17 mouse cellular contexts compared by ENCODE assay signal in the genomic region with DNA sequence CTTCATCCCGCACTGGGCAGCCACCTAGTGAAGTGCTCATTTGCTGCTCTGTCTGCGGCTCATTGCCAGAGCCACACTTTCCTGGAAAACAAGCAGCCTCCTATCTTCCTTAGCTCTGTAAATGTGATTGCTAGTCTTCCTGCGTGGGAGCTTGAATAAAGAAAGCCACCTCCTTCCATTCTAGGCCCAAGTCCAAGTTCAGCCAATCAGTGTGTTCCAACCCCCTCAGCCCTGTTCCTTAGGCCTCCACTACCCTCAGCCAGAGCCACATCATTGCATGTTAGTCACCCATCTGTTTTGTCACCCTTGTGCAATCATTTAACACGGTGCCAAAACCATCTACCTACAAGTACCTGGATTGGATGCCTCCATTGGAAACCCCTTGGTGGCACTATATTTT.
DNase-seq lines count a peak whose midpoint lies in the region; ATAC-seq and TF ChIP-seq lines count a peak whose summit lies in the region.
"Had no signal": no experiment of that assay in that cellular context is flagged by ENCODE, and none has a peak within 500 bp of the region (broad histone marks: within the 10 kb centered on the region; RNA-seq: fewer than 3 reads in every experiment).

No protein-coding gene starts in this region.

- no peaks in the 10 kb centered on the region for H3K9me3 ChIP-seq in heart, embryonic 12.5 days (replicated peaks)
- no peaks in the 10 kb centered on the region for H3K9me3 ChIP-seq in heart, embryonic 11.5 days (replicated peaks; ENCODE audit: control insufficient read depth, low read length)
- H3K9me3 ChIP-seq in neural tube, embryonic 15.5 days (replicated peaks): no peaks in the 10 kb centered on the region
- no peaks in the 10 kb centered on the region for H3K9me3 ChIP-seq in heart, embryonic 16.5 days (replicated peaks; ENCODE audit: control insufficient read depth, low read length)
- no peaks in the 10 kb centered on the region for H3K9me3 ChIP-seq in stomach, postnatal 0 days (ENCODE audit: control insufficient read depth, low read length)
- H3K9me3 ChIP-seq: embryonic facial prominence, embryonic 12.5 days; hindbrain, embryonic 12.5 days; lung, embryonic 15.5 days; midbrain, embryonic 13.5 days had no signal

- ATAC-seq in heart, embryonic 12.5 days (ENCODE audit: insufficient number of reproducible peaks, low FRiP score): peak; percentile 59; the same call in 1 of the 2 replicates
- ATAC-seq in heart, embryonic 11.5 days (replicated peaks; ENCODE audit: insufficient number of reproducible peaks, low FRiP score, low TSS enrichment): no peak
- 0 out of 2 replicates have a peak, but pooled peaks have one; percentile 21 for ATAC-seq in neural tube, embryonic 15.5 days (ENCODE audit: low FRiP score)
- no peak for ATAC-seq in heart, embryonic 16.5 days (replicated peaks; ENCODE audit: extremely low read depth, insufficient read depth, low FRiP score)
- peak; percentile 79 for ATAC-seq in stomach, postnatal 0 days (ENCODE audit: low FRiP score, low TSS enrichment)
- ATAC-seq: midbrain, embryonic 13.5 days had no signal

- no peaks in the 10 kb centered on the region for H3K36me3 ChIP-seq in heart, embryonic 12.5 days
- no peaks in the 10 kb centered on the region for H3K36me3 ChIP-seq in heart, embryonic 11.5 days (ENCODE audit: control insufficient read depth, insufficient read depth, low read length)
- H3K36me3 ChIP-seq in neural tube, embryonic 15.5 days: no peaks in the 10 kb centered on the region
- no peaks in the 10 kb centered on the region for H3K36me3 ChIP-seq in heart, embryonic 16.5 days (ENCODE audit: control insufficient read depth, insufficient read depth)
- no peaks in the 10 kb centered on the region for H3K36me3 ChIP-seq in stomach, postnatal 0 days (ENCODE audit: control insufficient read depth, insufficient read depth, low read length)
- H3K36me3 ChIP-seq: embryonic facial prominence, embryonic 12.5 days; hindbrain, embryonic 12.5 days; lung, embryonic 15.5 days; midbrain, embryonic 13.5 days had no signal

- H3K4me1 ChIP-seq in heart, embryonic 12.5 days (replicated peaks): peaks cover 34% of the 10 kb centered on the region
- H3K4me1 ChIP-seq in heart, embryonic 11.5 days (ENCODE audit: control insufficient read depth, insufficient read depth, low read length): no peaks in the 10 kb centered on the region
- peaks cover 8% of the 10 kb centered on the region; the same call in 1 of the 2 replicates for H3K4me1 ChIP-seq in neural tube, embryonic 15.5 days
- no peaks in the 10 kb centered on the region; the same call in 1 of the 2 replicates for H3K4me1 ChIP-seq in heart, embryonic 16.5 days (ENCODE audit: control insufficient read depth, insufficient read depth, low read length)
- no peaks in the 10 kb centered on the region for H3K4me1 ChIP-seq in stomach, postnatal 0 days (replicated peaks; ENCODE audit: control insufficient read depth, insufficient read depth)

- TF ChIP-seq CTCF in stomach, postnatal 0 days (IDR thresholded peaks at IDR 0.05; ENCODE audit: low read depth): no peak

- DNase-seq in neural tube, embryonic 10.5 days (ENCODE audit: extremely low spot score, low spot score): no peak
- DNase-seq in stomach, postnatal 0 days (ENCODE audit: low spot score): peak; percentile 28
- DNase-seq in spleen, adult 18-20 months: no peak
- DNase-seq in layer of hippocampus, adult 8-10 months (ENCODE audit: low spot score in 2 of 2): no peak
- DNase-seq: adrenal gland, adult 8-10 months; cerebellum, postnatal 36 days; gastrocnemius, postnatal 36 days; kidney, adult 9 months had no signal

- TF ChIP-seq EP300 in stomach, postnatal 0 days (optimal IDR thresholded peaks at IDR 0.05): no peak

- WGBS in heart, embryonic 12.5 days: 51% methylated on average over 4 of the region's 4 CpGs
- 55% methylated on average over 4 of the region's 4 CpGs for WGBS in heart, embryonic 11.5 days (ENCODE audit: insufficient replicate concordance)
- WGBS in neural tube, embryonic 15.5 days: 70% methylated on average over 4 of the region's 4 CpGs
- whole genome bisulfite sequencing in heart, embryonic 16.5 days: 58% methylated on average over 4 of the region's 4 CpGs
- WGBS in stomach, postnatal 0 days: 56% methylated on average over 4 of the region's 4 CpGs

- H3K27ac ChIP-seq in heart, embryonic 12.5 days (ENCODE audit: poor library complexity, severe bottlenecking): peak overlapping the region; percentile 57
- no peak overlapping the region for H3K27ac ChIP-seq in heart, embryonic 11.5 days (ENCODE audit: low read depth, low read length)
- H3K27ac ChIP-seq in neural tube, embryonic 15.5 days (replicated peaks): no peak overlapping the region
- peak overlapping the region; percentile 61 for H3K27ac ChIP-seq in heart, embryonic 16.5 days (ENCODE audit: low read length)
- 0 out of 2 replicates have a peak overlapping the region, but pooled peaks have one; percentile 40 for H3K27ac ChIP-seq in stomach, postnatal 0 days (replicated peaks)
- H3K27ac ChIP-seq: embryonic facial prominence, embryonic 12.5 days; hindbrain, embryonic 12.5 days; midbrain, embryonic 13.5 days had no signal

- no peaks in the 10 kb centered on the region for H3K27me3 ChIP-seq in heart, embryonic 12.5 days (replicated peaks)
- H3K27me3 ChIP-seq in heart, embryonic 11.5 days (ENCODE audit: control insufficient read depth, insufficient read depth, low read length): no peaks in the 10 kb centered on the region
- H3K27me3 ChIP-seq in neural tube, embryonic 15.5 days (replicated peaks): no peaks in the 10 kb centered on the region
- H3K27me3 ChIP-seq in heart, embryonic 16.5 days (ENCODE audit: control insufficient read depth, insufficient read depth, low read length): no peaks in the 10 kb centered on the region
- H3K27me3 ChIP-seq in stomach, postnatal 0 days (ENCODE audit: control insufficient read depth, insufficient read depth, low read length): no peaks in the 10 kb centered on the region
- H3K27me3 ChIP-seq: CH12.LX; embryonic facial prominence, embryonic 12.5 days; hindbrain, embryonic 12.5 days; lung, embryonic 15.5 days; midbrain, embryonic 13.5 days had no signal

- no peak overlapping the region for H3K4me2 ChIP-seq in heart, embryonic 12.5 days
- H3K4me2 ChIP-seq in heart, embryonic 11.5 days: no peak overlapping the region
- H3K4me2 ChIP-seq in neural tube, embryonic 15.5 days: no peak overlapping the region
- H3K4me2 ChIP-seq in heart, embryonic 16.5 days (ENCODE audit: low read depth, low read length): no peak overlapping the region
- no peak overlapping the region for H3K4me2 ChIP-seq in stomach, postnatal 0 days (replicated peaks; ENCODE audit: low read depth)
- H3K4me2 ChIP-seq: embryonic facial prominence, embryonic 12.5 days; hindbrain, embryonic 12.5 days; lung, embryonic 15.5 days; midbrain, embryonic 13.5 days had no signal

- no peak overlapping the region for H3K9ac ChIP-seq in heart, embryonic 12.5 days
- no peak overlapping the region for H3K9ac ChIP-seq in heart, embryonic 11.5 days (ENCODE audit: low read depth, low read length)
- no peak overlapping the region for H3K9ac ChIP-seq in neural tube, embryonic 15.5 days (replicated peaks)
- no peak overlapping the region for H3K9ac ChIP-seq in heart, embryonic 16.5 days (ENCODE audit: low read length)
- no peak overlapping the region for H3K9ac ChIP-seq in stomach, postnatal 0 days (ENCODE audit: low read length)
- H3K9ac ChIP-seq: embryonic facial prominence, embryonic 12.5 days; hindbrain, embryonic 12.5 days; lung, embryonic 15.5 days; midbrain, embryonic 13.5 days had no signal

- no peak overlapping the region for H3K4me3 ChIP-seq in heart, embryonic 12.5 days
- H3K4me3 ChIP-seq in heart, embryonic 11.5 days (ENCODE audit: low read depth, low read length): no peak overlapping the region
- no peak overlapping the region for H3K4me3 ChIP-seq in neural tube, embryonic 15.5 days (replicated peaks)
- H3K4me3 ChIP-seq in heart, embryonic 16.5 days (ENCODE audit: low read length): no peak overlapping the region
- H3K4me3 ChIP-seq in stomach, postnatal 0 days (ENCODE audit: low read depth, low read length): no peak overlapping the region
- H3K4me3 ChIP-seq: embryonic facial prominence, embryonic 12.5 days; hindbrain, embryonic 12.5 days; lung, embryonic 15.5 days; midbrain, embryonic 13.5 days had no signal

Comparison
In these comparisons a context has a peak if more than half of its experiments do, and no peak if none do; other contexts are left out.
1. ATAC-seq: peak in heart, embryonic 12.5 days (single experiment), neural tube, embryonic 15.5 days (single experiment) and stomach, postnatal 0 days (single experiment); none in heart, embryonic 11.5 days (single experiment) and heart, embryonic 16.5 days (single experiment).
2. H3K27ac ChIP-seq: peak in heart, embryonic 12.5 days (single experiment), heart, embryonic 16.5 days (single experiment) and stomach, postnatal 0 days (single experiment); none in heart, embryonic 11.5 days (single experiment) and neural tube, embryonic 15.5 days (single experiment).